Comparison of ENCODE assay signal across 8 mouse cellular contexts in the genomic region with DNA sequence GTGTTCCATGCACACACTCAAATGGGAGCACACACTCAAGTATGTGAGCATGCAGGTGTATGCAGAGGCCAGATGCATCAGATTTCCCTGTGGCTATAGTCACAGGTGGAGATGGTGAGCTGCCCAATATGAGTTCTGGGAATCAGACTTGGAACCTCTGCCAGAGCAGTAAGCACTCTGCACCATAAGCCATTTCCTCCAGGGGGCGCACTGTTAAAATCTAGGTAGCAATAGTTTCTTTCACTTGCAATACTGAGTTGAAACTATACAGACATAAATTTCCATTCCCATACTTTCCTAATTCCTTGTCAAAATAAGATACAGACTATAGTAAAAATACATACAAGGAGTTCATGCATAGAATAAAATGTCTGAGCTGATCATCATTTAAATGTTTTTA.
DNase-seq lines count a peak whose midpoint lies in the region; TF ChIP-seq lines count a peak whose summit lies in the region.

No protein-coding gene starts in this region.

- DNase-seq in adrenal gland, adult (ENCODE audit: inconsistent age in 2 of 2, low spot score in 1 of 2): peak; percentile 19 to 67
- DNase-seq in adrenal gland, adult 8-10 months: no peak
- DNase-seq in layer of hippocampus, adult 2 months (ENCODE audit: low spot score in 2 of 2): peak in 1 of 2 experiments; percentile 56
- DNase-seq in layer of hippocampus, adult 9-10 months (ENCODE audit: low spot score): no peak
- peak; percentile 23 for DNase-seq in MN1 (ENCODE audit: low spot score)
- peak; percentile 55 for DNase-seq in embryo, embryonic 9.5 days (ENCODE audit: extremely low spot score)
- peak; percentile 71 to 72 for DNase-seq in kidney, postnatal 4 days
- peak; percentile 34 for DNase-seq in retina, adult 2 months (ENCODE audit: low read depth, low spot score)

- peak; percentile 80 for TF ChIP-seq CTCF in layer of hippocampus, adult 2 months (conservative IDR thresholded peaks at IDR 0.05)

- no peak overlapping the region for H3K4me3 ChIP-seq in layer of hippocampus, adult 2 months

- no peak overlapping the region for H3K27ac ChIP-seq in layer of hippocampus, adult 2 months

Comparison
In these comparisons a context has a peak if more than half of its experiments do, and no peak if none do; other contexts are left out.
1. DNase-seq: peak in adrenal gland, adult (2 of 2), MN1 (single experiment), embryo, embryonic 9.5 days (single experiment), kidney, postnatal 4 days (2 of 2) and retina, adult 2 months (single experiment); none in adrenal gland, adult 8-10 months (single experiment) and layer of hippocampus, adult 9-10 months (single experiment).